Mouse (Mus musculus) hindbrain, embryonic 11.5 days (tissue): ENCODE measurements at regions not wholly inside any gene's neighbourhood (a gene's known extent, or its start where the extent isn't known, plus 50 kb on each side); places are given as distances from the start of the nearest gene placed in this dataset.
A peak's percentile ranks its signal among the peaks of the same experiment; 100 is the strongest.

Experiments used
- ATAC-seq: fragments of 200-750 bp; cut with Nextera tagmentation; 2 replicates; pipeline ENCODE4 v1.8.0; 2017; ENCODE audit warnings: mild to moderate bottlenecking, moderate TSS enrichment, moderate library complexity; ENCODE audit not compliant: low FRiP score
- DNase-seq: peaks from one replicate; pipeline ENCODE4 v3.0.0-alpha.2; 2015; ENCODE audit warnings: low spot score
- H3K27ac ChIP-seq: fragments of 300-500 bp; sonication (generic); 2 replicates; pipeline ENCODE4 v1.5.1; 2014; ENCODE audit warnings: mild to moderate bottlenecking, low read depth, low read length
- H3K27me3 ChIP-seq: fragments of 300-500 bp; sonication (generic); 2 replicates; pipeline ENCODE4 v1.6.1; 2014; ENCODE audit warnings: mild to moderate bottlenecking, low read length, moderate library complexity, mixed read lengths; ENCODE audit not compliant: control insufficient read depth, insufficient read depth
- H3K36me3 ChIP-seq: fragments of 300-500 bp; sonication (generic); 2 replicates; pipeline ENCODE4 v1.6.1; 2014; ENCODE audit warnings: mild to moderate bottlenecking, low read length, moderate library complexity, mixed read lengths; ENCODE audit not compliant: control insufficient read depth, insufficient read depth
- H3K4me1 ChIP-seq: fragments of 300-500 bp; sonication (generic); replicated peaks from 2 replicates; pipeline ENCODE4 v1.6.1; 2014; ENCODE audit warnings: low read length, mixed read lengths; ENCODE audit not compliant: control insufficient read depth, insufficient read depth
- H3K4me2 ChIP-seq: fragments of 300-500 bp; sonication (generic); replicated peaks from 2 replicates; pipeline ENCODE4 v1.6.1; 2014; ENCODE audit warnings: mild to moderate bottlenecking, low read depth, low read length
- H3K4me3 ChIP-seq: fragments of 300-500 bp; sonication (generic); 2 replicates; pipeline ENCODE4 v1.5.1; 2014; ENCODE audit warnings: low read depth, low read length
- H3K9ac ChIP-seq: fragments of 300-500 bp; sonication (generic); 2 replicates; pipeline ENCODE4 v1.6.1; 2014; ENCODE audit warnings: low read depth, low read length
- H3K9me3 ChIP-seq: fragments of 300-500 bp; sonication (generic); 2 replicates; pipeline ENCODE4 v1.6.1; 2016; ENCODE audit warnings: low read length; ENCODE audit not compliant: control insufficient read depth
- WGBS: fragments of 180-500 bp; shearing (Covaris S2); extraction: QIAGEN DNeasy Blood & Tissue Kit; methylation state at CpG from one replicate; pipeline ENCODE4 v1.1.7; 2014; 5-methylcytosine and 5-hydroxymethylcytosine counted together

- WGBS = 90% methylated on average over 8 of the region's 8 CpGs
- Histone ChIP-seq H3K4me1 (no peaks in the 10 kb centered on the region), H3K4me2 (no peak overlapping the region), H3K36me3 (no peaks in the 10 kb centered on the region), H3K4me3 (no peak overlapping the region), H3K9me3 (no peaks in the 10 kb centered on the region), H3K27me3 (no peaks in the 10 kb centered on the region), H3K9ac (no peak overlapping the region), H3K27ac (no peak overlapping the region)
- DNase-seq = no peak
- ATAC-seq = no peak
Measured at GRCm38 (mm10) chr5:45127971-45128370, 322.1 kb downstream of the Qdpr start.

- DNase-seq (no peak), ATAC-seq (no peak)
- Histone ChIP-seq H3K9me3 (no peaks in the 10 kb centered on the region), H3K9ac (no peak overlapping the region), H3K4me2 (no peak overlapping the region), H3K4me1 (no peaks in the 10 kb centered on the region), H3K4me3 (no peak overlapping the region), H3K27ac (no peak overlapping the region), H3K27me3 (no peaks in the 10 kb centered on the region), H3K36me3 (no peaks in the 10 kb centered on the region)
- 70% methylated on average over 2 of the region's 2 CpGs for WGBS
Measured at GRCm38 (mm10) chr5:45121751-45122280, 322.3 kb upstream of the Ldb2 start.

GRCm38 (mm10) chr5:45119757-45120156 is 320.3 kb upstream of the Ldb2 start:
- Histone ChIP-seq H3K27me3 (no peaks in the 10 kb centered on the region), H3K4me2 (no peak overlapping the region), H3K9me3 (no peaks in the 10 kb centered on the region), H3K9ac (no peak overlapping the region), H3K4me1 (no peaks in the 10 kb centered on the region), H3K27ac (no peak overlapping the region), H3K4me3 (no peak overlapping the region), H3K36me3 (no peaks in the 10 kb centered on the region)
- ATAC-seq (no peak), DNase-seq (no peak)
- WGBS = 86% methylated on average over 2 of the region's 2 CpGs

- no peaks in the 10 kb centered on the region for H3K27me3 ChIP-seq
- no peak overlapping the region for H3K4me2 ChIP-seq
- no peak for ATAC-seq
- no peak overlapping the region for H3K9ac ChIP-seq
- H3K9me3 ChIP-seq = no peaks in the 10 kb centered on the region
- WGBS = 88% methylated on average over 4 of the region's 4 CpGs
- H3K36me3 ChIP-seq = no peaks in the 10 kb centered on the region
- H3K27ac ChIP-seq = no peak overlapping the region
- DNase-seq = no peak
- H3K4me3 ChIP-seq = no peak overlapping the region
- no peaks in the 10 kb centered on the region for H3K4me1 ChIP-seq
Measured at GRCm38 (mm10) chr5:45111246-45111645, 311.8 kb upstream of the Ldb2 start.

GRCm38 (mm10) chr5:45110797-45111196 is 311.3 kb upstream of the Ldb2 start:
- DNase-seq = no peak
- no peaks in the 10 kb centered on the region for H3K9me3 ChIP-seq
- no peak overlapping the region for H3K4me3 ChIP-seq
- 79% methylated on average over 3 of the region's 3 CpGs for WGBS
- H3K27me3 ChIP-seq = no peaks in the 10 kb centered on the region
- no peak overlapping the region for H3K27ac ChIP-seq
- H3K4me1 ChIP-seq = no peaks in the 10 kb centered on the region
- no peak overlapping the region for H3K4me2 ChIP-seq
- H3K36me3 ChIP-seq = no peaks in the 10 kb centered on the region
- no peak overlapping the region for H3K9ac ChIP-seq
- ATAC-seq = no peak

- no peak for ATAC-seq
Measured at GRCm38 (mm10) chr5:45105236-45105816, 305.8 kb upstream of the Ldb2 start.

GRCm38 (mm10) chr5:45103763-45104428 is 304.4 kb upstream of the Ldb2 start:
- ATAC-seq (no peak), DNase-seq (no peak)
- no peaks in the 10 kb centered on the region for H3K4me1 ChIP-seq
- H3K27ac ChIP-seq = no peak overlapping the region
- H3K4me2 ChIP-seq = no peak overlapping the region
- no peaks in the 10 kb centered on the region for H3K27me3 ChIP-seq
- no peak overlapping the region for H3K9ac ChIP-seq
- no peak overlapping the region for H3K4me3 ChIP-seq
- H3K36me3 ChIP-seq = no peaks in the 10 kb centered on the region
- no peaks in the 10 kb centered on the region for H3K9me3 ChIP-seq
- WGBS = 79% methylated on average over 6 of the region's 6 CpGs

More at GRCm38 (mm10) chr5:45105236-45105816, 305.8 kb upstream of the Ldb2 start:
- Histone ChIP-seq H3K27ac (no peak overlapping the region), H3K36me3 (no peaks in the 10 kb centered on the region), H3K4me3 (no peak overlapping the region), H3K9ac (no peak overlapping the region), H3K4me2 (no peak overlapping the region), H3K27me3 (no peaks in the 10 kb centered on the region), H3K9me3 (no peaks in the 10 kb centered on the region), H3K4me1 (no peaks in the 10 kb centered on the region)
- 75% methylated on average over 9 of the region's 9 CpGs for WGBS
- DNase-seq = no peak

GRCm38 (mm10) chr5:45102661-45103060 is 303.2 kb upstream of the Ldb2 start:
- Histone ChIP-seq H3K9me3 (no peaks in the 10 kb centered on the region), H3K4me3 (no peak overlapping the region), H3K9ac (no peak overlapping the region), H3K27me3 (no peaks in the 10 kb centered on the region), H3K4me2 (no peak overlapping the region), H3K36me3 (no peaks in the 10 kb centered on the region), H3K4me1 (no peaks in the 10 kb centered on the region), H3K27ac (peak overlapping the region; percentile 30; the same call in 1 of the 2 replicates)
- 40% methylated on average over 3 of the region's 3 CpGs for WGBS
- DNase-seq (peak; percentile 14), ATAC-seq (peak; percentile 67)

GRCm38 (mm10) chr5:45101777-45102176 is 302.3 kb upstream of the Ldb2 start:
- Histone ChIP-seq H3K4me3 (no peak overlapping the region), H3K36me3 (no peaks in the 10 kb centered on the region), H3K4me2 (no peak overlapping the region), H3K27me3 (no peaks in the 10 kb centered on the region), H3K27ac (no peak overlapping the region), H3K9me3 (no peaks in the 10 kb centered on the region), H3K4me1 (no peaks in the 10 kb centered on the region), H3K9ac (no peak overlapping the region)
- ATAC-seq (peak; percentile 30; the same call in 1 of the 2 replicates), DNase-seq (no peak)
- 68% methylated on average over 4 of the region's 4 CpGs for WGBS
